Mouse (Mus musculus): ENCODE measurements around the gene Cnnm1.

GRCm38 (mm10) chr19:43451563-43451962, 11.3 kb downstream of the Cnnm1 start:
- TF ChIP-seq TBP (IDR thresholded peaks at IDR 0.05; ENCODE audit: low read depth, low read length) (no peak), POLR2A (IDR thresholded peaks at IDR 0.05; ENCODE audit: control insufficient read depth in 1 of 2, insufficient read depth in 1 of 2, low read depth in 1 of 2, low read length in 2 of 2, poor library complexity in 1 of 2) (no peak), POLR2AphosphoS5 (IDR thresholded peaks at IDR 0.05; ENCODE audit: borderline replicate concordance, low read depth, low read length) (no peak), ZNF384 (IDR thresholded peaks at IDR 0.05; ENCODE audit: low read depth, low read length) (no peak)
